Mouse (Mus musculus) hindbrain, embryonic 11.5 days (tissue): ENCODE measurements at regions not wholly inside any gene's neighbourhood (a gene's known extent, or its start where the extent isn't known, plus 50 kb on each side); places are given as distances from the start of the nearest gene placed in this dataset.
A peak's percentile ranks its signal among the peaks of the same experiment; 100 is the strongest.

Experiments
- ATAC-seq: fragments of 200-750 bp; cut with Nextera tagmentation; 2 replicates; pipeline ENCODE4 v1.8.0; 2017; ENCODE audit warnings: mild to moderate bottlenecking, moderate TSS enrichment, moderate library complexity; ENCODE audit not compliant: low FRiP score
- DNase-seq: peaks from one replicate; pipeline ENCODE4 v3.0.0-alpha.2; 2015; ENCODE audit warnings: low spot score
- H3K27ac ChIP-seq: fragments of 300-500 bp; sonication (generic); 2 replicates; pipeline ENCODE4 v1.5.1; 2014; ENCODE audit warnings: mild to moderate bottlenecking, low read depth, low read length
- H3K27me3 ChIP-seq: fragments of 300-500 bp; sonication (generic); 2 replicates; pipeline ENCODE4 v1.6.1; 2014; ENCODE audit warnings: mild to moderate bottlenecking, low read length, moderate library complexity, mixed read lengths; ENCODE audit not compliant: control insufficient read depth, insufficient read depth
- H3K36me3 ChIP-seq: fragments of 300-500 bp; sonication (generic); 2 replicates; pipeline ENCODE4 v1.6.1; 2014; ENCODE audit warnings: mild to moderate bottlenecking, low read length, moderate library complexity, mixed read lengths; ENCODE audit not compliant: control insufficient read depth, insufficient read depth
- H3K4me1 ChIP-seq: fragments of 300-500 bp; sonication (generic); replicated peaks from 2 replicates; pipeline ENCODE4 v1.6.1; 2014; ENCODE audit warnings: low read length, mixed read lengths; ENCODE audit not compliant: control insufficient read depth, insufficient read depth
- H3K4me2 ChIP-seq: fragments of 300-500 bp; sonication (generic); replicated peaks from 2 replicates; pipeline ENCODE4 v1.6.1; 2014; ENCODE audit warnings: mild to moderate bottlenecking, low read depth, low read length
- H3K4me3 ChIP-seq: fragments of 300-500 bp; sonication (generic); 2 replicates; pipeline ENCODE4 v1.5.1; 2014; ENCODE audit warnings: low read depth, low read length
- H3K9ac ChIP-seq: fragments of 300-500 bp; sonication (generic); 2 replicates; pipeline ENCODE4 v1.6.1; 2014; ENCODE audit warnings: low read depth, low read length
- H3K9me3 ChIP-seq: fragments of 300-500 bp; sonication (generic); 2 replicates; pipeline ENCODE4 v1.6.1; 2016; ENCODE audit warnings: low read length; ENCODE audit not compliant: control insufficient read depth
- WGBS: fragments of 180-500 bp; shearing (Covaris S2); extraction: QIAGEN DNeasy Blood & Tissue Kit; methylation state at CpG from one replicate; pipeline ENCODE4 v1.1.7; 2014; 5-methylcytosine and 5-hydroxymethylcytosine counted together

DNA sequence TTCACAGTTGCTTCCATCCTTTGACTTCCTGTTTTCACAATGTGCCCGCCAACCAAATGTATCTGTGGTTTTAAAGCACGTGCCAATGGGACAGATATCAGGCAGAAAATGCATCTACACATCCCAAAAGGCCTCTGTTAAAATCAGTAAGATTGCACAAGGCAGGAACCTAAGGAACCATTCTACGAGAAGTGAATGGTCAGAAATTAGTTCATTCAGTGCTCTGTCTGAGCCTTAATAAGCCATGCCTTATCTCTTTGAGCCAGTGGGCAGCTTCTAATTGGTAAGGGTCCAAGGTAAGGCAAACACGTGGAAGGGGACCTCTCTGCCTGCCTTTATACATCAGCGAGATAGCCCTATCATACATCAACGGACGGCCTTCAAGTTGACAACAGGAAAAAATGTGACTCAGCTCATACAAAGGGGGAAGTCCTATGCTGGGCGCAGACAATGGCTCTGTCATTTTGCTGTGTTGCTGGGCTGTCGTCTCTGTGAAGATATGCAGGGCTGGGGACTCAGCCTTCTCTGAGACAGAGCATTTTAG is 78.3 kb upstream of the Tet2 start:
- 59% methylated on average over 9 of the region's 9 CpGs for WGBS
- Histone ChIP-seq H3K4me3 (no peak overlapping the region), H3K4me1 (no peaks in the 10 kb centered on the region), H3K27ac (no peak overlapping the region), H3K9ac (no peak overlapping the region), H3K36me3 (no peaks in the 10 kb centered on the region), H3K27me3 (no peaks in the 10 kb centered on the region), H3K4me2 (no peak overlapping the region), H3K9me3 (no peaks in the 10 kb centered on the region)
- ATAC-seq (peak; percentile 54; the same call in 1 of the 2 replicates), DNase-seq (no peak)

DNA sequence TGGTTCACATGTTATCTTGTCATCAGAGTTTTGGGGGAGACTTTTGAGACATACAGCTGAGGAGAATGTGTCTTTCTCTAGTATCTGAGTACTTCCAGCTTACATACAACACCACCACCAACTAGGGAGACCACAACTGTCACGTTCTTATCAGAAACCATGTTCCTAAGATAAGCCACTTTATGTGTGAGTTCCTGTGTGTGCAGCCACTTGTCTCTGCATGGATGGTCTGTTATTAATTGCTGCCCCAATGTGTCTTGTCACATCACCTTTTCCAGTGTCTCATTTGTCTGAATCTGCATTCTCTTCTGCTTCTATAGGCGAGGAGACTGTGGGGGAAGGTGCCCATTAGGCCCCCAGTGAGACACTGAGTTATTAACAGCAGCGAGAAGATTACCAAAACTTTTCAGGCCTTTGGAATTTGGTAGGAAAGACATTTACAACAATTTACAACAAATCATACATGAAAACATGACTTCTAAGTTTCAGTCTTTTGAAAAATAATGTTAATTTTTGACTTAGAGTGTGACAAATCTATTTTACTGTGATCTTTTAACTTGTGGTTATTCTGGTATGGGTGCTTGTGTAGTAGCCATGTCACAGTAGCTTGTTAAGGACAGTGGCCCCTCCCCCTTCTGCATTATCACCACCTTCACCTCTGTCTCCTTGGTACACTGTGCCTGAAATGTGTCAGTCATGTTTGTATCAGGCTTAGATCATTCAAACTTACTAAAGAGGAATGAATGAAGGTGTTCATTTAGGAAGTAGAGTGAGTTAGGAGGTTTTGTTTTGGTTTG is 79.3 kb upstream of the Tet2 start:
- Histone ChIP-seq H3K4me1 (no peaks in the 10 kb centered on the region), H3K4me2 (no peak overlapping the region), H3K27ac (no peak overlapping the region), H3K27me3 (no peaks in the 10 kb centered on the region), H3K36me3 (no peaks in the 10 kb centered on the region), H3K9ac (no peak overlapping the region), H3K9me3 (no peaks in the 10 kb centered on the region), H3K4me3 (no peak overlapping the region)
- DNase-seq (no peak), ATAC-seq (no peak)
- 83% methylated on average over 3 of the region's 3 CpGs for WGBS

DNA sequence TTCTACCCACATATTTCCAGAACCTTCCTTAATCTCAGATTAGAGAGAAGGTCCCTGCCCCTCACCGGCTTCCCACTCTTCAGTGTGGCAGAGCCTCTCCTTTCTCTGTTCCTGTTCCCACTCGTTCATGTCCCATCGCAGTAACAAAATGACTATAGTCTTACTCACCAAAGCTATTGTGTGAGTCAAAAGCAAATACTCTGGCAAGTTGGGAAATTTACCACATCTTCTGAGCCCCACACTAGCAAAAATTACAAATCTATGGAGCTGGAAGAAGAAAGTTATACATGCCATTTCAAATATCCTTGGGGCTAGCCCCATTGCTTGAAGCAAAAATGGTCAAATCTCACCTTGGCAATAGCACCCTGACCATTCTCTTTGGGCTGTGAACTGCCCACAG is 80.1 kb upstream of the Tet2 start:
- 92% methylated on average over 3 of the region's 3 CpGs for WGBS
- DNase-seq = no peak
- Histone ChIP-seq H3K36me3 (no peaks in the 10 kb centered on the region), H3K9ac (no peak overlapping the region), H3K27me3 (no peaks in the 10 kb centered on the region), H3K4me3 (no peak overlapping the region), H3K9me3 (no peaks in the 10 kb centered on the region), H3K4me2 (no peak overlapping the region), H3K4me1 (no peaks in the 10 kb centered on the region), H3K27ac (no peak overlapping the region)
- ATAC-seq = no peak

GRCm38 (mm10) chr3:133626442-133626841 is 81.5 kb upstream of the Tet2 start:
- no peaks in the 10 kb centered on the region for H3K27me3 ChIP-seq
- no peaks in the 10 kb centered on the region for H3K36me3 ChIP-seq
- H3K4me2 ChIP-seq = no peak overlapping the region
- ATAC-seq (no peak), DNase-seq (no peak)
- 81% methylated on average over 1 of the region's 1 CpGs for WGBS
- no peaks in the 10 kb centered on the region for H3K9me3 ChIP-seq
- no peaks in the 10 kb centered on the region for H3K4me1 ChIP-seq
- H3K9ac ChIP-seq = no peak overlapping the region
- no peak overlapping the region for H3K27ac ChIP-seq
- H3K4me3 ChIP-seq = no peak overlapping the region

DNA sequence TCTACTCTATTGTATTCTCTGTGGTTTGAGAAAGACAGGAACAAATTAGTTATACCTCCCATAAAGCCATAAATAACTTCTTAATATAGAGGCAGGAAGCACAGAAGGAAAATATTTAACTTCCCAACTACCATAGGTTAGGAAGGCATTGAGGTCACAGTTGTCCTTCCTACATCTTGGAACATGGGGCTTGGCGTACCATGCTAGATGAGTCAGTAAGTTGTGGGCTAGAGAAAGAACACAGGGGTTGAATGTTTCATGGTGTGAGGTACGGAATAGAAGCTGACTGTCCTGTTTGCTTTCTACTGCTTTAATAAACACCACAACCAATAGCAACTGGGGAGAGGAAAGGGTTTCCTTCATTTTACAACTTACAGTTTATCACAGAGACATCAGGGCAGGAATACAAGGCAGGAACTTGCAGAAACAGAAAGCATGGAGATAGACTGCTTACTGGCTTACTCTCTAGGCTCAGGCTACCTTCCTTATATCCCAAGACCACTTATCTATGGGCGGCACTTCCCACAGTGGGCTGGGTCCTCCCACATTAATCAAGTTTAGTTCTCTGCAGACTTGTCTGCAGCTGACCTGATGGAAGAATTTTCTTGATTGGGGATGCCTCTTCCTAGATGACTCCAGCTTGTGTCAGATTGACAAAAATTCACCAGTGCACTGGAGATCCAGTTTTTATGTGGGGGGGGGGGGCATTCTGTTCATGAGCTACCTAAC is 82.3 kb upstream of the Tet2 start:
- no peak overlapping the region for H3K9ac ChIP-seq
- no peaks in the 10 kb centered on the region for H3K36me3 ChIP-seq
- 93% methylated on average over 3 of the region's 3 CpGs for WGBS
- DNase-seq = no peak
- H3K4me3 ChIP-seq = no peak overlapping the region
- no peaks in the 10 kb centered on the region for H3K9me3 ChIP-seq
- H3K4me2 ChIP-seq = no peak overlapping the region
- H3K27ac ChIP-seq = no peak overlapping the region
- no peaks in the 10 kb centered on the region for H3K4me1 ChIP-seq
- no peaks in the 10 kb centered on the region for H3K27me3 ChIP-seq
- no peak for ATAC-seq

- H3K27me3 ChIP-seq = no peaks in the 10 kb centered on the region
- 96% methylated on average over 5 of the region's 5 CpGs for WGBS
- DNase-seq (no peak), ATAC-seq (no peak)
- H3K4me3 ChIP-seq = no peak overlapping the region
- H3K27ac ChIP-seq = no peak overlapping the region
- H3K4me1 ChIP-seq = no peaks in the 10 kb centered on the region
- no peak overlapping the region for H3K4me2 ChIP-seq
- H3K9me3 ChIP-seq = no peaks in the 10 kb centered on the region
- H3K9ac ChIP-seq = no peak overlapping the region
- H3K36me3 ChIP-seq = no peaks in the 10 kb centered on the region
Measured at GRCm38 (mm10) chr3:133634306-133634705, 89.4 kb upstream of the Tet2 start.

DNA sequence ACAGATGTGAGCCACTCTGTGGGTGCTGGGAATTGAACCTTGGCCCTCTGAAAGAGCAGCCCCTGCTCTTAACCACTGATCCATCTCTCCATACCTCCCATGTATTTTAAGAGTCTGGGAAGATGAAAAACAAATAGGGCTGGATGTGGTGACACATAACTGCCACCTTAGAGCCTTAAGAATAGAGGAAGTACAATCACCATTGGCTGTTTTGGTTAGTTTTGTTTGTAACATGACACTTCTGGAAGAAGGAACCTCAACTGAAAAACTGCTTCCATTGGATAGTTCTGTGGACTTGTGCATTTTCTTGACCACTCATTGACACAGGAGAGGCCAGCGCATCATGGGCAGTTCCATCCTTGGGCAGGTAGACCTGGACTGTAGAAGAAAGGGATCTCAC is 100.7 kb upstream of the Tet2 start:
- Histone ChIP-seq H3K4me1 (no peaks in the 10 kb centered on the region), H3K9ac (no peak overlapping the region), H3K4me2 (no peak overlapping the region), H3K27ac (no peak overlapping the region), H3K27me3 (no peaks in the 10 kb centered on the region), H3K9me3 (no peaks in the 10 kb centered on the region), H3K36me3 (no peaks in the 10 kb centered on the region), H3K4me3 (no peak overlapping the region)
- WGBS = 96% methylated on average over 1 of the region's 1 CpGs
- no peak for ATAC-seq
- no peak for DNase-seq

DNA sequence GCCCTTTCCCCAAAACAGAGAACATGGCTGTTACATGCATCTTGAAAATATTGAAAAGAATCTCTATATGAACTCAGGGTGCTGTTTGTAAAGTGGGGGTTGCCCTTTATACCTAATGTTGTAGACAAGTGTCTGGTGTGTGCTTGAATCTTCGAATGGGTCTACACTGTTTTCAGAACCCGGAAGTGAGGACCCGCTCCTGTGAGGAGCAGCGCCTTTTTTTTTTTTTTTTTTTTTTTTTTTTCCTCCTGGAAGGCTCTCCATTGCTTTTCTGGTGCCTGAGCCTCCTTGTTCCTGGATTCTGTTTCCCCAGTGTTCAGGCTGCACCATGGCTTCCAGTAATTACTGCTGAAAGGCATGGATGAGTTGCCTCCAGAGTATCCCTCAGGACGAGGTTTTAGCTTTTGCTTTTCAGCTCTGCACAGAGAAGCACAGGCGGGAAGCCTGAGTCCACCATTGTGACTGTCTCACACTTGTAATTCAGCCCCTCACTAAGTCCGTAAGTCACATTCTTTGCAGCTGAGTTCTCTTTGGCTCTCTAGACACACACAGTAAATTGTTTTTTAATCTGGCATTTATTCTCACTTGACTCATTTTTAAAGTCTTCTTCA is 101.6 kb upstream of the Tet2 start:
- H3K27ac ChIP-seq = no peak overlapping the region
- no peak overlapping the region for H3K9ac ChIP-seq
- no peak overlapping the region for H3K4me3 ChIP-seq
- peak; percentile 77 for ATAC-seq
- no peaks in the 10 kb centered on the region for H3K4me1 ChIP-seq
- WGBS = 48% methylated on average over 7 of the region's 7 CpGs
- DNase-seq = peak; percentile 29
- H3K36me3 ChIP-seq = no peaks in the 10 kb centered on the region
- no peak overlapping the region for H3K4me2 ChIP-seq
- H3K27me3 ChIP-seq = no peaks in the 10 kb centered on the region
- H3K9me3 ChIP-seq = no peaks in the 10 kb centered on the region
